Mouse (Mus musculus) kidney, postnatal 4 days (tissue): ENCODE results near the gene Pgc.

Experiments used
- DNase-seq, 2 experiments: peaks; one replicate each; pipeline ENCODE4 v3.0.0; 2021; ENCODE audit warnings: mixed read lengths in 2 of 2

The Pgc gene

DNA sequence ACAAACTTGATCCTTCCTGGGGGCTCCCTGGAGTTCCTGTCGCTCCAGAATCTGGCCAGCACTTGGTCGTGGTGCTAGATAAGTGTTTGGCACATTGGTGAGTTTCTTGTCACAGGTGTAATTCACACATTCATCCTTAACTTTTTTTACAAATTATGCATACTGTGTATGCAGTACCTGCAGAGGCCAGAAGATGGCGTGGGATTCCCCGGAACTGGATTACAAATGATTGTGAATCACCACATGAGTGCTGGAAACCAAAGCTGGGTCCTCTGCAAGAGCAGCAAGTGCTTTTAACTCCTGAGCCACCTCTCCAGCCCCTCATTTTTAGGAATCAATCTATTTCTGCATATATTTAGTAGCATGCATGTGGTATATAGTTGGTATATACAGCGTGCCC is 25.2 kb downstream of the Pgc start:
- DNase-seq = no peak

DNA sequence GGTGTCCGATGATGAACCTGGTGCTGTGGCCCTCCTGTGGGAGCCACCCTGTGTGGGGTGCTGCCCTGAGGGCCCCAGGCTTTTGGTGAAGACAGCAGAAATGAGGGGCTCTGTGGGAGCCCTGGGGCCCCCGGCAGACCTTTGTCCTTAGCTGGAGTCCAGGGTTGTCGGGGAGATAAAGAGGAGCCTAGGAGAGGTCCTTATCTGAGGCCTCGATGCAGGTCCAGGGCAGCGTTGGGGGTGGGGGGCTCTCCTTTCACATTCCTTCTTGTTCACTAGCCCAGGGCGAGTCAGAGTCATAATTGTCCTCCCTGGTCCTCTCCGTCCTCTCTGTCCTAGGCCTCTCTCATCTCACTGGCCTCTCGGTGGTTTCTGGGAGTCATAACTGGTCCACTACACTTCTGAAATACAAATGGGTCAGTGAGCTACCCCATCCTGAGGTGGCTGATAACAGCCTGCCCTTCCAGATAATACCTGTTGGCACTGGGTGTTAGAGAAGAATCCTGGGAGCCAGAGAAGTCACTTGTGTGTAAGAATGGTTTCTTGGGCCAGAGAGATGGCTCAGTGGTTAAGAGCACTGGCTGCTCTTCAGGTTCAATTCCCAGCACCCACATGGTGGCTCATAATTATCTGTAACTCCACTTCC is 26.6 kb downstream of the Pgc start:
- no peak for DNase-seq

DNA sequence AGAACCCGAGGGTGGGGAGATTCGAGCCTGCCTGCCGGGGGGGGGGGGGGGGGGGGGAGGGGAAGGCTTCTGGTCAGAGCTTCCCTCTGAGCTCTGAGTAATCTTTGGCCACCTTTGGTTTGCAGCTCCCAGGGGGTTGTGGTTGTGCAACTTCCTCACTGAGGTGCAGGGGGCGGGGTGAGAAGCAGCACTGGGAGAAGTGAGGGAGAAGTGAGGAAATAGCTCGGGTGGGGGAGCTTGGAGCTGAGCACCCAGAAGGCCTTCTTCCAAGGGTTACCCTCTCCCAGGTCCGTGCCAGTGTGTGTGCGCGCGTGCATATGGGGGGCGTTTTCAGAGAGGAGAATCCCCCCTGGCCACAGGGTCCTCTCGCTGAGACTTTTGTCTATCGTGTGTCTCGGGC is 27.6 kb downstream of the Pgc start:
- DNase-seq = peak in 1 of 2 experiments; percentile 35

DNA sequence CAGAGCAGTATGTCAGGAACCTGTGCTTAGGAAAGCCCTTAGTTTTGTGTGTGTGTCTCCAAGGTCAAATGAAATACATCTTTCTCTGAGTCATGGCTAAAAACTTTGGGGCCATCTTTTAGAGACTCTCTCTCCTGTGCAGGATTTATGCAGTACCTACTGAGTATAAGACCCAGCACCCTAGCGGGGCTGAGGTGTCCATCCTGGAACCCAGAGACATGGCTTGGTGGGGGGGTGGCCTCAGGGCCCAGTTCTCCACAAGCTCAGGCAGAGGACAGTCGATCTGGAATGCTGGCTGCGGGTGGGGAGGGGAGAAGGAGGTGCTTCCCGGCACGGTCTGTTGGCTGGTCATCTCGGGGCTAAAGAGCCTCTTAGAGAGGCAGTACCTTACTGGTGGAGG is 29.7 kb downstream of the Pgc start:
- peak in 1 of 2 experiments; percentile 31 for DNase-seq

DNA sequence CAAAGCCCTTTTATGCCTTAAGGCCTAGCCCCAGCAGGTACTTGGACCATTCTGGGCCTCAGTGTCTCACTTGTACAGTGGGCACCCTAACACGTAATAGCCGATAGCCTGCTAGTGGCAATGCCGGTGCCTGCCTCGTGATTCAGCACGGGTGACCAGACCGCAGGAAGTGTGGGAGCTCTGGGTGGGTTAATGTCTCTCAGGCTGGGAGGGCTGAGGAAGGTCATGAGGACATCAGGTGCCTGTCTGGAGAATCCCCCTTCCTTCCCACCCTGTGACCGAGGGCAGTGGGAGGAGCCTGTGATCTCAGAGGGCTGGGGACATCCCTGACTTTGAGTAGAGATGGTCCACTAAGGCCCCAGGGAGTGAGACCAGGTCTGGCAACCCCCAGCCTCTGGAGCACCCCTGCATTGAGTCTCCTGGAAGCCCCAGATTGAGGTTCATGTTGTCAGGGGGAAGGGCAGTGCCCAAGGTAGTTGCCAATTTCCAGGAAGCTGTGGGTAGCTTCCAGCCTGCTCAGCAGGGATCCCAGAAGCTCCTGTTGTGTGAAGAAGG is 30.5 kb downstream of the Pgc start:
- no peak for DNase-seq

DNA sequence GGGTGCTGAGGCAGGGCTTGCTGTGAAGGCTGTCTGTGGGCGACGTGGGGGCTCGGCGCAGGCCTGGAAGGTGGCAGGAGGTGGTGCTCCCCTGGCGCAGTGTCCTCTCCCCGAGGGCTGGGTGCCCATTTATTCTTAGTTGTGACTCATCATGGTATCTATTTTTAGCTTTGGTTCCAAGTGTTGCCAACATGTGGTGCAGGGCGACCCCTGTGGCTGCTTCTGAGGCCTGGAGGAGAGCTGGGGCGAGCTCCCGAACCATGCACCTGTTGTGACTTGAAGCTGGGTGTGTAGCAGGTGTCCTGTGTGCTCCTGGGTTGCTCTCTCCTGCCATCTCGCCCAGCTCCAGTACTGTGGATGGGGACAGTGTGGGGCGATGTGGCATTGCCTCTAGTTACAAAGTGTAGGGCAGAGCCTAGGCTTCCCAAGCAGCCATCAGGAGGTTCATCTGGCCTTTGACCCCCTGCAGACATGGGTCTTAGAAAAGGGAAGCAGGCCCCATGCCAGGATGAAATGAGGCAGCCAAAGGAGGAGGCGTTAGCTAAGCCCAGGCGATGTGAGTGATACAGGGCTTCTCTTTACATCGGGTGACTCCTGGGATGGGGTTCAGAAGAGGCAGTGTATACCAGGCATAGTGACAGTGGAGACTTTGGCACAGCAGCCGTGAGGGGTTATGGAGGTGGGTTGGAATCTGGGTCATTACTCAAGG is 33.2 kb downstream of the Pgc start:
- DNase-seq = no peak

DNA sequence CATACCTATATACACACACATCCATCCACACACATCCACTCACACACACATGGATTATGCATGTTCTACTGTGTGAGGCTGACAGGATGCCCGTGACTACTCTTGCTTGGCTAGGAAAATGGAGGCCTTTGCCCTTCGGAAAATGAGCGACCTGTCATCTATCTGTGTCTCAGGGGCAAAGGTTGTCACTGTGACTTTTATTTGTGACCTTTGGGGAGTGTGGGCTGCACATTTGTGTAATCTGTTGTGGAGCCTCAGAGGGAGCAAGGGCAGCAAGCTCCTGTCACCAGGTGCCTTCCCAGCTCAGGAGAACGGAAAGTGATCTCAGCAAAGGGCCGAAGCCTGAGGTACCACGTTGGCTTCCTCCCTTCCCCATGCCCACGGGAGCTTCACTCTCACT is 35.4 kb downstream of the Pgc start:
- DNase-seq = no peak

DNA sequence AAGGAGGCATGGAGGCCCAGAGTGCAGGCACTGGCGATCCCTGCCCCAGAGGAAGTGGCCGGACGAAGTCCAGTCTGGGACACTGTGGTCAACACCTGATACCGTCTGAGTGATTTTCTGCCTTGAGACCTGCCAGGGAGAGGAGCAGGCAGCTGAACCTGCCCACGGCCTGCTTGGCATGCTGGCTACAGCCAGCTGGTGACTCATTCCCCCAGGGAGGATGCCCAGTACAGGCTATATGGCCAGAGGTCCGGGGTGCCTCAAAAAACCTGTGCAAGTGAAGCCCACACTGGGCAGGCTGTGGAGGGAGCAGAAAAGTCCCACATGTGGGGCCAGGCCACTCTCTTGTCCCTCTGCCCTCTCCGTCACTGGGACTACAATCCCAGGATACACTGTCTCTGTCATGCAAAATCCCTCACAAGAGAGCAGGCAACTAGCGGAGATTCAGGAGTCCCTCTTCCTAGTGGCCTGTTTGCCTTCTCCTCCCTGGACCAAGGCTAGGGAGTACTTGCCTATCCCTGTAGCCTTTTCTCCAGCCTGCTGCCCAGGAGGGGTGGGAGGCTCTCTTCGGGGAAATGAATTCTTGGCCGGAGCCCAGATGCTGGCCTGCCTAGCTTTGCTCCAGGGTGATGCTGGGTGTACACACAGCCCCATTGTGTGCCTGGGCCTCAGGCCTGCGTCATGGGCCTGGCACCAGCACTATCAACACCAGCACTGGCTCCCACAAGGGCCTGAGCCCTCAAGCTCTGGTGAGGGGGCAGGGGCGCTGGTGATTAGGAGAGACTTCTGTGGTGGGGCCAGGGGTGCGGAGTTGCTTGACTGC is 36.1 kb downstream of the Pgc start:
- DNase-seq = peak; percentile 70 to 76

DNA sequence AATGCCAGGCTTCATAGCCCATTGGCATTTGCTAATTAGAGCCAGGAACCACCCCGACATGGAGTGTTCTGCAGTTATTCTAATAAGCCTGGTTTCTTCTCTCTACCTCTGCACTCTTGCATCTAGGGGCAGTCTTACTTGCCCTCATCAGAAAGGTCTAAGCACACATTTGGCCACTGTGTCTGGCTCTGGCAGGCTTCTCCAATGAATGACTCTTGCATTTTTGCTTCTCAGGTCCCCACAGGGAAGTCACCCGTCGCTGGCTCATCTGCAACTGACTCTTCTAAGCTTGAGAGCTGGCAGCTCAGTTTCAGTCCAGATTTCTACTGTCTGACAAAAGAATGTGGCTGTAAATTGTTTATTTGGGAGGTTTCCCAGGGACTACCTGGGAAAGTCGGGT is 39.3 kb downstream of the Pgc start:
- no peak for DNase-seq

DNA sequence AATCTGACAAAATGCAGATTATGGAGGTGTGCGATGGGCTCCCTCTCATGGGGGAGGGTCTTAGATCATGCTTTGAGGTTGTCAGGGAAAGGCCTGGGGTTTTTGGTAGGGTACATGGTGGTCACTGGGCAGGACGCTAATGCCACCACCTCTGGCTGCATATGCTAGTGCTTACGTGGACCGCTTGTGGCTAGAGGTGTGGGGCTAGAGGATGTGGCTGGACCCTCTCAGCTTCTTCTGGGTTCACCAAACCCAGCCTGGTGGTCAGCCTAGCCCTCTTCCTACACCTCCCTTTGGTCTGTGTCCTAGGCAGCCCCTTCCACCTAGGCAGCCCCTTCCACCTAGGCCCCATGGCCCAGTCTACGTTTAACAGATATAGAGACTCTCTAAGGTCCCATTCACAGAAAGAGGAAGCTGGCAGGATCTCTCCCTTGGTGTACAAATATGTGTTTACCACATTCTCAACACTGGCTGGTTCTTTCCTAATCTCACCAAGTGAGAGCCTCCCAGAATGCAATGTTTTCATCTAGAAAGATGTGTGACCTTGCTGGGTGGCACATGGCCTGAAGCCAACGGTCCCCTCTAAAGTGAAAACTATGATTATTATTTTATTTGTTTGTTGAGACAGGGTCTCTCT is 39.9 kb downstream of the Pgc start:
- no peak for DNase-seq

DNA sequence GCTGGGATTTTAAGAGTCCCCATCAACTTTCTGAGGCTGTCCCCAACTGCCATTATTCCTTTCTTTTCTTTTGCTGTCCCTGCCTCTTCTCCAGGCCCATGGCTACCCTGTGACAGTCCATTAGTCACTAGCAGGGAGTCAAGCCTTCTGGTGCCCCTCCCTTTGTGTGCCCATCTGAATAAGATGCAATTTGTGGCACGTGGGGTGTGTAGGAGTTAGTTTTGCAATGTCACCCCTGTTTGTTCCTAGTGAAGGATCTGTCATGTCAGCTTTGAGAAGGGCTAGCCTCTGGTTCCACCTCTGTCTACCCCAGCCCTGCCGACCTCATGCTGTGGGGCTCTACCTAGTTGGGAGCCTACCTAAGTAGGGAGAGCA is 40.4 kb downstream of the Pgc start:
- DNase-seq = no peak

DNA sequence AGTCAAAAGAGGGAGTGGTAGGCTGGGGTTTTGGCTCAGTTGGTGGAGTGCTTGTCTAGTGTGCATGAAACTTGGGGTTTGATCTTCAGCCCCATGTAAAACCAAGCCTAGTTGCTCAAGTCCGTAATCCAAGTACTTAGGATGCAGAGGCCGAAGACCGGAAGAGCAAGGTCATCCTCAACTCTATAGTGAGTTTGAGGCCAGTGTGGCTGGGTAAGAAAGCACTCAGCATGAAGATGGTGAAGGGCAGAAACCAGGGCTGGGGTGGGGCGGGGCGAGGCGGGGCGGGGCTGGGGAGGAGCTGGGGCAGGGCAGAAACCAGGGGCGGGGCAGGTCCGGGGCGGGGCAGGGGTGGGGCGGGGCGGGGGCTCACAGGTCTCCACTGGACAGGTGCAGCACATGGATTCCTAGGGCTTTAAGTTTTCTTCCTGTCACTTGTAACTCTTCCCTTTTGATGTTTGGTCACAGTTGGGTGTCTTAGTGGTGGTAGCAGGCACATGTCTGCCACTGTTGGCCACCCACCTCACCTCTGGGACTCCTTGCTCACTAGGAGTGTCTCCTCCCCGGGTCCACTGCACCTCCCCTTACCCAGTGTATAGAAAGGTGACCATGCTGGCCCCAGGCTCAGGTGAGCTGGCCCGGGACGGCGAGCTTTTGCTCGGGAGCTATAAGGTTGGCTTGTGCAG is 41.0 kb downstream of the Pgc start:
- DNase-seq = no peak

DNA sequence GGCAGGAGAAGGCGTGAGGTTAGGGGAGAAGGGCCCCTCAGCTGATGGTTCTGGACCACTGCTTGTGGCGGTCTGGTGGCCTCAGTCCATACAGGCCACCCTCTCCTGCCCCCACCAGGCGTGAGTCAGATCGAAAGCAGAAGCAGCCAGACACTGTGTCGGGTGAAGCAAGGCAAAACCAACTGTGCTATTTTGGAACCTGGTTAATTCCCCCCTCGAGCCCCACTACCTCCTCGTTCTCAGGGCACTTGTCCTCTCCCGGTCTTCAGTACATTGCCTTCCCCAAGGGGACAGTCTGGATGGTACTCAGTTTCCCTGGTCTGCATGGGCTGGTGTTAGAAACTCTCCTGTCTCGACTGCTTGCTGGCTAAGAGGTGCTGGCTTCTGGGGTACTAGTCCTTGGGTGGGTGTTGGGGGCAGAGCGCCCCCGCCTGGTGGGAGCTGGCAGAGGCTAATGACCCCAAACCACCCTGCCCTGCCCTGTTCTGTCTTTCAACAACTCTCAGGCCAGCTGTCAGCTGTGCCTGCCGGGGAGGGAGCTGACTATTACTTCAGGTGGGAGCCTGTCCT is 42.1 kb downstream of the Pgc start:
- peak in 1 of 2 experiments; percentile 39 for DNase-seq

DNA sequence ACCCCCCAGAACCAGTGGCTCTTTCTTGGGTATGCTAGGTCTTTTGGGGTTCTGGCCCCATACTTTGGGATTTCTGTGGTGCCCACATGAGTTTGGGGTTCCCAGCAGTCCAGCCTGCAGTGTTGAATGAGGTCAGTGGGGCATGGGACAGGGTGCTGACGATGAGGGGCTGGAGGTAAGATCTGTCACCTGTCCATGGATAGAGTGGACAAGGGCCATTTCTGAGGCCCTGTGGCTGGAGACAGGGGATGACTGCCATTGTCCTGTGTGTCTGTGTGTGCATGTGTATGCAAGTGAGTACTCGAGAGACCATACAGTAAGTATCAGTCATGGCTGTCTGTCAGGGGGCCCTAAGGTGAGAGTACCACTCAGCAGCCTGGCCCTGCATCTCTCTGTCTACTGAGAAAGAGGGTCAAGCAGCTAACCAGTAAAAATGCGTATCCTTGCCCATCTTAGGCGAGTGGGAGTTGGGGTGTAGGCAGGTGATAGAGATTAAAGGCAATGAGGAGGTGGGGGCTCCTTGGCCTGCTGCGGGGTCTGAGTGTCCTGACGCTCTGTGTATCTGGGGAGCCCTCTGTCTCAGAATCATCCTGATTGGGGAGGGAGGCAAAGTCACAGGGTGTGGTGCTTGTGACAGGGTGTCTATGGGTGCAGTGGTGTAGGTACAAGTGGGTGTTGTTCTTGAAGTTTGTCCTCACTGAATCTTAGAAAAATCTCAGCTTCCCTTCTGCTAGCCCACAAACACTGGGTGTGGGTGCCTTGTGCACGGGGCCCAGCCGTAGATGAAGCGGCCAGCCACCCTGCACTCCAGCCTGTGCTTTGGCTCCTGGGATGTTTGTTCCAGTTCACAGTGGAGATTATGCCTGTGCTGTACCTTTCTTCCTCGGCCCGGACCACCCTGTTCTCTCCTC is 43.0 kb downstream of the Pgc start:
- DNase-seq = no peak

DNA sequence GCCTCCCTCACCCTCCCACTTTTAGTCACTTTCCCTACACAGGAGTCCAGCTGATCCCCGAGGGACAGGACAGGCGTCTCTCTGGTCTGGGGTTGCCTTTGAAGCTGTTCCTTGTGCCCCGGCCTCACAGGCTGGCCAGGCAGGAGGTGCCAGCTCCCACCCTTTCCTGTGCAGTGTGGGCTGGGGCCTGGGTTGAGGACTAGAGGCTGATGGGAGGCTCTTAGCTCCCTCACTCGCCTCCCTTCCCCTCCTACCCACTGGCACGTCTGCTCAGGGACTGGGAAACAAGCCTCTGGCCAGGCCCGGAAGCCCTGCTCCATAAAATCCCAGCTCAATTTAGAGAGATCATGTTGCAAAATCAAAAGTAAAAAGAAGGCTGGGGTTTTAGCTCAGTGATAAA is 47.0 kb downstream of the Pgc start:
- no peak for DNase-seq

DNA sequence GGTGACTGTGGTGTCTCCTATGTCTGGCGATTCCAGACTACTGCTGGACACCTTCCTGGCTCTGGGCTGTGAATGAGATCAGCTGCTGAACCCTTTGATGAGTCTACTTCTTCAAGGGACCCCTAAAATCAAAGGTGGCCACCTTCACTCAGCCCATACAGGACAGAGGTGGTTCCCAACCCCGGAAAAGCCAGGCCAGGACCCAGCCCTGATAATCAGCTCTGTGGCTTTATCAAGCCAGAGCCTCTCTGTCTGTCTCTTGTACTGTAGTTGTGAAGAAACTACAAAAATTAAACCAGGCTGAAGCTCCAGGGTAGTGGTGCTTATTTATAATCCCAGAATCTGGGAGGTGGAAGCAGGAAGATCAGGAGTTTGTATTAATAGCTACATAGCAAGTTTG is 50.5 kb downstream of the Pgc start:
- no peak for DNase-seq

DNA sequence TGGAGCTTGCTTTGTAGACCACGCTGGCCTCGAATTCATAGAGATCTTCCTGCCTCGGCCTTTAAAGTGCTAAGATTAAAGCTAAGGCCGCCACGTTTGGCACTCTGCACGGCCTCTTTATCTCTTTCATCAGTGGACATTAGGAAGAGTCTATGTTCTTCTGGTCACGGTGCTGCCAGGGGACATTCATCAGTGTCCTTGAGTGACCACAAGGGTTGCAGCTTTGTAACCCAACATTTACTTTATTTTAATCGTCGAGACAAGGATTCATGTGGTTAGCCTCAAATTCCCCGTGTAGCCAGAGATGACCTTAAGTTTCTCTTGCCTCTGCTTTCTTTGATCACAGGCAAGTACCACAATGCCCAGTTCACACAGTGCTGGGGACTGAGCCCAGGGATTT is 53.8 kb downstream of the Pgc start:
- no peak for DNase-seq

DNA sequence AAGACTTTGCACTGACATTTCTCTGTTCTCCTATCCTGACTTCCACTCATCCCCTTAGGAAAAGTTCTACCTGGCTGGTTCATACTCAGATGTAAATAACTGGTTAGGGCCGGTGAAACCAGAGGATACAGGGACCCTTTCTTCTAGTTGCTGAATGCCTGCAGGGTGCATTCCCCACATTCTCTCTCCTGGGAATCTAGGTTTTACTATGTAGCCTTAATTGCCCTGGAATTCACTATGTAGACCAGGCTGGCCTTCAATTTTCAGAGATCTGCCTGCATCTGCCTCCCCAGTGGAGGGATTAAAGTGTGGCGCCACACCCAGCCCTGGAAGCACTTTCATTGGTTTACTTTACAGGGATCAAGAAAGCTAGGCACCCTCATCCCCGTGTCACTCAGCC is 55.8 kb downstream of the Pgc start:
- DNase-seq = no peak

DNA sequence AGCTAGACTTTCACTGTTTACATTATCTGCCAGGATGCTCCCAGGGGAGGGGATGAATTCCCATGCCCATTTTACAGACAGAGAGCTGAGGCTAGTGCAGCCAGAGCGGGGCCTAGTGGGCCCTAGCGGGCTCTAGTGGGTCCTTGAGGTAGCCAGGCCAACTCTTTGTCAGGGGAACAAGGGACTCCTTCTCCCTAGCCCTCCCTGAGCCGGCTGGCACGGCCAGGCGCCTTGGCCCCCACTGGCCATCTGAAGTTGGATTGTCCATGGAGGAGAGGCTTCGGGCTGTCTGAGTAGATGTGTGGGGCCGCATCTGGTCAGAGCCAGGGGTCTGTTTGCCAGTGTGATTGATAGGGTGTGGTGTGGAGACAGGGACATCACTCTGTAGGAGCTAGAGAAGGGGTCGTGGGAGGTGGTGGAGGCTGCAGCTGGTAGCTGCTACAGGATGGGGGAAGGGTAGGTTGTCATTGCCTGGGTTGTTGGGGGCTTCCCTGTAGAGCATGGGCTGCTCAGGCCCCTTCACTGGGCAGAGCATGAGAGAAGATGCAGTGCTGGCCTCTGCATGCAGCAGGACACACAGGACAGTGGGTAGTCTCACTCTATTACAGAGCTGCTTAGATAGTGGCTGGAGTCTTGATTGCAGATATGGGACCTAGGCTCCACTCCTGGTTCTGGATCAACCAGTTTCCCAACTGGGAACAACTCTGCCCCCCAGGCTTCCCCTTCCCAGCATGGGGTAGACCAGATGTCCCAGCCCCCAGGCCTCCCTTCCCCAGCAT is 57.0 kb downstream of the Pgc start:
- DNase-seq = no peak
